Mouse (Mus musculus) neural tube, embryonic 15.5 days (tissue): Measurements from ENCODE around the gene Topors. TPM values are rescaled to one million over a fixed set of nuclear protein-coding genes. Genes with fewer than 3 reads are reported as not detected.

Experiments used
- ATAC-seq: fragments of 200-750 bp; cut with Nextera tagmentation; 2 replicates; pipeline ENCODE4 v1.8.0; 2017; ENCODE audit warnings: mild to moderate bottlenecking, moderate TSS enrichment, moderate library complexity; ENCODE audit not compliant: low FRiP score
- H3K27ac ChIP-seq: fragments of 300-500 bp; sonication (generic); replicated peaks from 2 replicates; pipeline ENCODE4 v1.5.1; 2015; ENCODE audit warnings: mild to moderate bottlenecking, inconsistent platforms
- H3K27me3 ChIP-seq: fragments of 300-500 bp; sonication (generic); replicated peaks from 2 replicates; pipeline ENCODE4 v1.6.1; 2015; ENCODE audit warnings: inconsistent platforms
- H3K36me3 ChIP-seq: fragments of 300-500 bp; sonication (generic); 2 replicates; pipeline ENCODE4 v1.6.1; 2015; ENCODE audit warnings: inconsistent platforms
- H3K4me1 ChIP-seq: fragments of 300-500 bp; sonication (generic); 2 replicates; pipeline ENCODE4 v1.6.1; 2015; ENCODE audit warnings: inconsistent platforms
- H3K4me2 ChIP-seq: fragments of 300-500 bp; sonication (generic); 2 replicates; pipeline ENCODE4 v1.6.1; 2015; ENCODE audit warnings: inconsistent platforms, mild to moderate bottlenecking, moderate library complexity
- H3K4me3 ChIP-seq: fragments of 300-500 bp; sonication (generic); replicated peaks from 2 replicates; pipeline ENCODE4 v1.5.1; 2015; ENCODE audit warnings: mild to moderate bottlenecking, inconsistent platforms
- H3K9ac ChIP-seq: fragments of 300-500 bp; sonication (generic); replicated peaks from 2 replicates; pipeline ENCODE4 v1.6.1; 2015; ENCODE audit warnings: mild to moderate bottlenecking, inconsistent platforms
- H3K9me3 ChIP-seq: fragments of 300-500 bp; sonication (generic); replicated peaks from 2 replicates; pipeline ENCODE4 v1.6.1; 2016; ENCODE audit warnings: inconsistent platforms
- WGBS: fragments of 180-500 bp; shearing (Covaris S2); methylation state at CpG from one replicate; pipeline ENCODE4 v1.1.7; 2015; ENCODE audit warnings: mixed read lengths; 5-methylcytosine and 5-hydroxymethylcytosine counted together
- polyA plus RNA-seq: library from polyadenylated mRNA; unstranded; fragments of >200 nt; fragmentation: Nextera tagmentation; extraction: Ambion mirVana; gene quantifications from 2 replicates; pipeline ENCODE4 v1.2.1, GENCODE M21; 2015

Gene Topors
- polyA plus RNA-seq, 1 experiment from 2014 or later: 30.0 TPM

DNA sequence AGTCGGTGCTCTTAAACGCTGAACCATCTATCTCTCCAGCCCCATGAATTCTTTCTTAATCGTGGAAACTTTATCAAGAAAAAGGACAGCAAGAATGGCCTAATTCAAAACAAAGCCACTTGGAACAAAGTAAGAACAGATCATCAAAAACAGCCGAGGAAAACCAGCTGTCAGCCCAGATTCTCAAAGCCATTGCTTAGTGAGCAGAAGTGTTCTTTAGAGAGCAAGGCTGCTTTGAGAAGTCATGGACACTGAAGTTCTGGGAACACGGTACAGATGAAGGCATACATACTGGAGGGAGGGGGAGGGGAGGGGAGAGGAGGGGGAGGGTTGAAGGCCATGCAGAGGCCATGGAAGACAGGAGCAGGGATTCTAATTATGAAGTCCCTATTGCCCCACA lies 43.6 kb downstream of the Topors start:
- H3K4me2 ChIP-seq: no peak overlapping the region
- no peaks in the 10 kb centered on the region for H3K9me3 ChIP-seq
- H3K4me3 ChIP-seq: no peak overlapping the region
- H3K4me1 ChIP-seq: peaks cover 4% of the 10 kb centered on the region
- ATAC-seq: no peak
- no peaks in the 10 kb centered on the region for H3K36me3 ChIP-seq
- no peaks in the 10 kb centered on the region for H3K27me3 ChIP-seq
- no peak overlapping the region for H3K27ac ChIP-seq
- 69% methylated on average over 5 of the region's 5 CpGs for WGBS
- H3K9ac ChIP-seq: no peak overlapping the region

DNA sequence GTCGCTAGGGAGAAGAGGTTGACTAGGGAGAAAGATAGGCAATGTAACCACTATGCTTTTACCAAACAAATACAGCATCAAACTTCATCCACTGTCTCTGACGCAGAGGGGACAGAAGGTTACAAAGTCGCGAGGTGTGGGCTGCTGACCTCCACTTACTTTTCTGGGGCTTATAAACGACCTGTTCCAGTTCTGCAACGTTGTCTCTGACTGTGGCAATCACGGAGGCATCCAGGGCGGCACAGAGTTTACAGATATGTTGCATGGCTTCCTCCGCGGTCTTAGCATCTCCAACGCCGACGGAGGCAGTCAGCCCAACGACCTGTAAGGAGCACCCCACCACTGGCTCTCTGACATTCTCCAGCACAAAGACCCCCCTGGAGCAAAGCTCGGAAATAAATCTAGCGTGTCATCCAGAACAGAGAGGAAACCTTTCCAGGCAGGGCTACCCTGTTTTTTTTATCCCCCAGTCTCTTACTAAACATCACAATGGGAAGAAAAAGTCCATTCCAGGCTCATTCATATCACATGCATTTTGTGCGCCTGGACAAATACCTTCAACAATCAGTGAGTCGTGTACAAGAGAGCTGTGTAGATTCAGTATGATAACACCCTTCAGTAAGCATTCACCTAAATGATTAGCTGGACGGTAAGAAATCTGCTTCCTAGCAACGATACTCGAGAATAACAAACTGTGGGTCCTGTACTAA lies 47.6 kb downstream of the Topors start:
- Histone ChIP-seq H3K4me1 (peaks cover 4% of the 10 kb centered on the region), H3K27ac (no peak overlapping the region), H3K9ac (no peak overlapping the region), H3K9me3 (no peaks in the 10 kb centered on the region), H3K36me3 (no peaks in the 10 kb centered on the region), H3K4me3 (no peak overlapping the region), H3K27me3 (no peaks in the 10 kb centered on the region), H3K4me2 (peak overlapping the region; percentile 22; the same call in 1 of the 2 replicates)
- no peak for ATAC-seq
- WGBS: 39% methylated on average over 21 of the region's 21 CpGs

DNA sequence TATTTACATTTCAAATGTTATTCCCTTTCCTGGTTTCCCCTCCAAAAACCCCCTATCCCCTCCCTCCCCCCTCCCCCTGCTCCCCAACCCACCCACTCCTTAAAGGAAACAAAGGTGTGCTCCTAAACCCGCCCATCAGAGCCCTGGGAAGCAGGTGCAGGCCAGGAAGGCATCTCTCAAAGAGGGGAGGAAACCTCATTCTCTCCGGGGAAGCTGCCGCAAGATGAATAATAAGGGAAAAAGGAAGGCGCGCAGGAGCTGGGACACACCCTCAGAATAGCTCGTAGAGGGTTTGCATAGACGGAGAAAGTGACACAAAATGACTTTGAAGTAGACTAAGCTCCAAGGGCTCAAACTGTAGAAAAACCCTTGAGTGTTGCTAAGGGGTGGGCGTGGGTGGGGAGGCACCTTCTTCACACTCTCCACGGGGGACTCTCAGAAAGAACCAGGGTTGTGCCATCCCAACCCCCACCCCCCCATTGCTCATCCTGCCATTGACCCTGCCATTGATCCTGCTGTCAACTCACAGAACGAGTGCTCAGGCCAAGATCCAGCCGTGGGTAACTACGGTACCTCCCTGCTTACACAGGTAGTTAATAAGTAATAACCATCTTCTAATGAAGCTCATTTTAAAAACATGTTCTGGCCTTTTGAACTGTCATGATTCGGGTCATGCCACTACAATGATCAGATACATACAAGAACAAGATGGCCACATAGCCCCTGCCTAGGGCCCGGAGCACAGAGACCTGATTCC lies 48.5 kb downstream of the Topors start:
- Histone ChIP-seq H3K36me3 (no peaks in the 10 kb centered on the region), H3K4me3 (no peak overlapping the region), H3K4me1 (peaks cover 4% of the 10 kb centered on the region), H3K4me2 (peak overlapping the region; percentile 32), H3K27ac (no peak overlapping the region), H3K27me3 (no peaks in the 10 kb centered on the region), H3K9ac (no peak overlapping the region), H3K9me3 (no peaks in the 10 kb centered on the region)
- ATAC-seq: no peak
- WGBS: 34% methylated on average over 14 of the region's 14 CpGs

DNA sequence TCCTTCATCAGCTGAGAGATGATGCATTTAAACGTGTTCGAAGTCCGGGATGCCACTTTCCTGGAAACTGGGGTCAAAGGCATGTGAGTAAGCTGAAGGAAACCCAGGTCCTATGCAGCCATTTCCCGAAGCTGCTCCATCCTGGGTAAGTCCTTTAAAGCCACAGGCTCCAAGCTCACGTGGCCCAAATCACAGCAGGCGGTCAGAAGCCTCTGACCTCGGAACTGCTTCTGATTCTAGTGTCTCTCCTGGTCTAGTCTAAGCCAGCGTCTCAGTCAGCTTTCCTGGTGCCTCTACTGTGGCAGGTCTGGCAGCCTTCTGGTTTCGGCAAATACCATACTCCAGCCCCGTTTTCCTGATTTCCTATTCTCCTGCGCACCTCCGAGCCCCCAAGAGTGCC lies 49.2 kb downstream of the Topors start:
- no peaks in the 10 kb centered on the region for H3K9me3 ChIP-seq
- no peak overlapping the region for H3K27ac ChIP-seq
- H3K9ac ChIP-seq: no peak overlapping the region; the same call in 1 of the 2 replicates
- H3K4me3 ChIP-seq: no peak overlapping the region
- no peaks in the 10 kb centered on the region for H3K36me3 ChIP-seq
- H3K4me2 ChIP-seq: peak overlapping the region; percentile 32
- H3K4me1 ChIP-seq: peaks cover 4% of the 10 kb centered on the region
- H3K27me3 ChIP-seq: no peaks in the 10 kb centered on the region
- 22% methylated on average over 12 of the region's 12 CpGs for WGBS
- ATAC-seq: no peak

DNA sequence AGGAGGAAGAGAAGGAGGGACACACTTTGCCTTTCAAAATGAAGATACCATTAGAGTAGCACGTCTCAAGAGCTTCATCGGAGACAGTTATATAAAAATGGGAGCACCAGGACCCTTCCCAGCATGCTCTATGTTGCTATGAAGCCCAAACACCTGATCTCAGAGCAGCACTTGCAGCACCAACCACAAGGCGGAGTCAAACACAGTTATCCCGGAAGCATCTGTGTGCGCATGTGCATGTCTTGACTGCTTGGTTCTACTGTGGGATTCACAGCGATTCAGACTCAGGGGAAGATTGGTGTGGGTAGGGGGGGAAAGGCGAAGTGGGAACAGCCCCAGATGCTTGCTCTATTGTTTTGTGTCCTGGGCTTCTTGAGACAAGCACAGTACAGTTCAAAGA lies 51.3 kb downstream of the Topors start:
- H3K4me2 ChIP-seq: no peak overlapping the region
- no peak overlapping the region for H3K9ac ChIP-seq
- no peak overlapping the region for H3K4me3 ChIP-seq
- ATAC-seq: no peak
- H3K27me3 ChIP-seq: no peaks in the 10 kb centered on the region
- no peaks in the 10 kb centered on the region for H3K9me3 ChIP-seq
- no peaks in the 10 kb centered on the region for H3K36me3 ChIP-seq
- H3K4me1 ChIP-seq: peaks cover 4% of the 10 kb centered on the region
- 75% methylated on average over 7 of the region's 7 CpGs for WGBS
- no peak overlapping the region for H3K27ac ChIP-seq

DNA sequence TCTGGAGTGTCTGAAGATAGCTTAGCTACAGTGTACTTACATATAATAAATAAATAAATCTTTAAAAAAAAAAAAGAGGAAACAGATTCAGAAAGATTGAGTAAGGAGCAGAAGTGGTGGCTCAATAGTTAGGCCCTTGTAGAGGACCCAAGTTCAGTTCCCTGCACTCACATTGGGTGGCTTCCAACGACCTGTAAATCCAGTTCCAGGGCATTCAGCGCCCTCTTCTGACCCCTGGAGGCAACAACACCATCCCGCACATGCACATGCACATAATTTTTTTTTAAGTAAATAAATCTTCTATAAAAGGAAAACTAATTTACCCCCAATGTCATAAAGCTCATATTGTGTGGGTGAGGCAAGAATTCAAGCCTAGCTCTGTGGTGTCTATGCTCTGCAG lies 51.7 kb downstream of the Topors start:
- Histone ChIP-seq H3K4me2 (no peak overlapping the region), H3K4me3 (no peak overlapping the region), H3K9me3 (no peaks in the 10 kb centered on the region), H3K36me3 (no peaks in the 10 kb centered on the region), H3K27ac (no peak overlapping the region), H3K9ac (no peak overlapping the region), H3K4me1 (peaks cover 4% of the 10 kb centered on the region), H3K27me3 (no peaks in the 10 kb centered on the region)
- WGBS: 54% methylated on average over 3 of the region's 3 CpGs
- no peak for ATAC-seq

DNA sequence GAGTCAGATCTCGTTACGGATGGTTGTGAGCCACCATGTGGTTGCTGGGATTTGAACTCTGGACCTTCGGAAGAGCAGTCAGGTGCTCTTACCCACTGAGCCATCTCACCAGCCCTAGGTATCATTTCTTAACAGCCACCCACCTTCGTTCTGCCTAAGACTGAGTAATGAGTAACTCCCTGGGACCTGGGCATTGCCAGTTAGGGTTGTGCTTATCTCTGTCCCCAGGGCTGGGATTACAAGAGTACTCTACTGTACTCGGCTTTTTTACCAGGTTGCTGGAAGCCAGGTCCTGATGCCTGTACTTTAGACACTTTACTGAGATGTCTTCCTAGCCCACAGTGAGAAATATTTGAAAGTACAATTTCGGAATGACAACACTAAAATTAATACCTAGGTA lies 57.5 kb downstream of the Topors start:
- Histone ChIP-seq H3K4me3 (no peak overlapping the region), H3K9ac (no peak overlapping the region), H3K36me3 (no peaks in the 10 kb centered on the region), H3K4me2 (no peak overlapping the region), H3K27ac (no peak overlapping the region), H3K27me3 (no peaks in the 10 kb centered on the region), H3K4me1 (no peaks in the 10 kb centered on the region), H3K9me3 (no peaks in the 10 kb centered on the region)
- WGBS: 98% methylated on average over 4 of the region's 6 CpGs
- ATAC-seq: no peak

Other genes starting within 250 kb of the Topors start
- gene Aco1, start 126.8 kb downstream of the Topors start, polyA plus RNA-seq: 40.8 and 42.2 TPM in 2 replicates
- gene Ddx58, start 30.0 kb downstream of the Topors start, polyA plus RNA-seq: 4.5 and 8.9 TPM in 2 replicates
- gene Smim27, start 271 bp downstream of the Topors start, polyA plus RNA-seq: 18.6 and 18.9 TPM in 2 replicates
- gene Ndufb6, start 9.6 kb upstream of the Topors start, polyA plus RNA-seq: 380 and 437 TPM in 2 replicates
- 2.0 and 2.6 TPM in 2 replicates for gene Tmem215, start 202.3 kb upstream of the Topors start, polyA plus RNA-seq